Mouse (Mus musculus): ENCODE results near the gene Dync1i1. TPM values are rescaled to one million over a fixed set of nuclear protein-coding genes. Genes with fewer than 3 reads are reported as not detected.

Gene Dync1i1
- polyA plus RNA-seq, 1 experiment = 1.4 TPM

DNA sequence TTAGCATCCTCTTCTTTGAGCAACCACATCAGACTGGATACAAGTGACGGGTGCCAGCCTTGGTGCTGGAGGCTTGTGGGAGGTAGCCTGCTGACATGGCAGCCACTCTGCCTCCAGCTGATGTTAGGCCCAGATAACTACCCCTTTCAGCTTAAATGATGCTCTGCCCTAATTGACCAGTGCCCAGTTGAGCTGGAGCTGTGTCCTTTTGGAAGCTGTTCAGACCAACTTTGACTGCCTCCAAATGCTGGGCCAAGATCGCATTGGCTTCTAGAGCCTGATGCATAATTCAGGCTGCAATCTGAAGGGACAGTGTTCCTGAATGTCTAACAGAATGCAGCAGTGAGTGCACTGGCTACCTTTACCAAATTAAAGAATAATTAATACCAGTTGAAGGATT, 107.4 kb downstream of the Dync1i1 start:
- no peak overlapping the region for H3K27ac ChIP-seq (ENCODE audit: insufficient read depth, low read length)

DNA sequence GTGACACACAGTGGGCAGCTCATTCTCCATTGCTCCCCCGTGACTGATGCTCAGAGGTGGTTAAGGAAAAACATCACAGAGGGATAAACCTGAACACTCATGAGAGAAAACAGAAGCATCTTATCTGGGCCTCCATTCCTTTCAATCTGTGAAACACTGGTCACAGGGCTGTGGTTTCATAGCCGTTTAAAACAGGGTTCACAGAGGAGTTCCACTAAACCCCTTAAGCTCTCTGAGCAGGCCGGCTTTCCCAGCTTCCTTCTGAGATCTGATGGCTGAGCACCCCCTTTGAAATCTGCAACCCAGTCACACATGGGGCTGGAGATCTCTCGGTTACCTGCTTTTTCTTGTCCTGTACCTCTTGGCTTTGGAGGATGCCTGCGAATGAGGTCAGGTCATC, 117.0 kb downstream of the Dync1i1 start:
- Histone ChIP-seq H3K4me3 (ENCODE audit: insufficient read depth, low read length) (no peak overlapping the region), H3K27ac (ENCODE audit: insufficient read depth, low read length) (no peak overlapping the region), H3K4me1 (ENCODE audit: control insufficient read depth, insufficient read depth, low read length) (no peaks in the 10 kb centered on the region)
- TF ChIP-seq POLR2A (IDR thresholded peaks at IDR 0.05; ENCODE audit: low read depth, low read length) (no peak), CTCF (IDR thresholded peaks at IDR 0.05; ENCODE audit: borderline replicate concordance, insufficient read depth, low read length) (no peak)

More for the DNA sequence above, 107.4 kb downstream of the Dync1i1 start:
- Histone ChIP-seq H3K4me1 (ENCODE audit: control insufficient read depth, insufficient read depth, low read length) (peaks cover 6% of the 10 kb centered on the region; the same call in 1 of the 2 replicates), H3K4me3 (ENCODE audit: insufficient read depth, low read length) (no peak overlapping the region)
- TF ChIP-seq CTCF (IDR thresholded peaks at IDR 0.05; ENCODE audit: borderline replicate concordance, insufficient read depth, low read length) (no peak), POLR2A (IDR thresholded peaks at IDR 0.05; ENCODE audit: low read depth, low read length) (no peak)

DNA sequence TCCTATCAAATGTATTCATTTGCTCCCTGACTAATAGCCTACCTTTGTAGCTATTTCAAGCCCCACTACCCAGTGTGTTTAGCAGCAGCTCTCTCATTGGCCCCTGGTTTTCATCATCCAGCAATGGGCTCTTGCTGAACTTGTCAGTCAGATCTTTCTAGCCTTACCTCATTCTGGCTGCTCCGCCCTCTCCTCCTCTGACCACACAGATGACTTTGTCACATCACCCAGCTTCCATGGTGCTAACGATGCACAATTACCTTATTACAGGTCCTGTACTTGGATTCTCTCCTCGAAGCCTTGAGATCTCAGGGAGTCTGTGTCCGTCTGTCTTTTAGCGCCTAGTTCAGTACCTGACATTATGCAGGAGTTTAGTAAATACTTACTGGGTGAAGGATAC, 120.7 kb downstream of the Dync1i1 start:
- H3K27ac ChIP-seq (ENCODE audit: insufficient read depth, low read length) = no peak overlapping the region
- TF ChIP-seq POLR2A (IDR thresholded peaks at IDR 0.05; ENCODE audit: low read depth, low read length) (no peak), CTCF (IDR thresholded peaks at IDR 0.05; ENCODE audit: borderline replicate concordance, insufficient read depth, low read length) (no peak)
- H3K4me3 ChIP-seq (ENCODE audit: insufficient read depth, low read length) = no peak overlapping the region
- H3K4me1 ChIP-seq (ENCODE audit: control insufficient read depth, insufficient read depth, low read length) = no peaks in the 10 kb centered on the region

DNA sequence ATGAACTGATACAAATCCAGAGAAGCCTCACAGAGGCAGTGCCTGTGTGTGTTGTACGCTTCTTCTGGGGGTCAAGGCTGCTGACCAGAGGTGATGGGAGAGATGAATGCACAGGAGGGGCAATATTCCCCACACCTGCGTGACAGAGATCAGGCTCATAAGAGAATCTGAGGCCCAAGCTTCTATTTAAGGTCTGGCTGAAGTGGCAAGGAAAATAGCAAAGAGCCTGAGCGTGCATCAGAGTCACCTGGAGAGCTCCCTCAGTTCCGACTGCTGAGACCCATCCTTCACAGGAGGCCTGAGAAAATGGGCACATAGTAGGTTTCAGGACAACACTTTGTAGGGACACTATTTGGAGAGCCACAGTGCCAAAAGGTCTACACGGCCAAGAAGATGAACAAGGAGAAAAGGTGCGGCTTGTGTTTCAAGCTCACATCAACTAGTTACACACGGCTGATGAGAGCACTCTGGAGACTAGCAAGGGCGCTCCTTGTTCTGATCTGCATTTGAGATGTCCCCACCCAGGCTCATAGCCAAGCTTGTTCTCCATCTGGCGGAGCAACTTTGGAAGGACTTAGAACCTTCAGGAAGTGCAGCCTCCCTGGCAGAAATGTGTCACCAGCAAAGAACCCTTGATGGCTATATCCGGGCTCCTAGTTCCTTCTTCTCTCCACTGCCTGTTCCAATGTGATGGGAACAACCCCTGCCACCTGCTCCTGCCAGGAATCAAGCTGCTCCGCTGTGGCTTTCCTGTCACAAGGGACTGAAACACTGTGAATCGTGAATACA, 128.8 kb downstream of the Dync1i1 start:
- TF ChIP-seq CTCF (IDR thresholded peaks at IDR 0.05; ENCODE audit: borderline replicate concordance, insufficient read depth, low read length) = no peak

DNA sequence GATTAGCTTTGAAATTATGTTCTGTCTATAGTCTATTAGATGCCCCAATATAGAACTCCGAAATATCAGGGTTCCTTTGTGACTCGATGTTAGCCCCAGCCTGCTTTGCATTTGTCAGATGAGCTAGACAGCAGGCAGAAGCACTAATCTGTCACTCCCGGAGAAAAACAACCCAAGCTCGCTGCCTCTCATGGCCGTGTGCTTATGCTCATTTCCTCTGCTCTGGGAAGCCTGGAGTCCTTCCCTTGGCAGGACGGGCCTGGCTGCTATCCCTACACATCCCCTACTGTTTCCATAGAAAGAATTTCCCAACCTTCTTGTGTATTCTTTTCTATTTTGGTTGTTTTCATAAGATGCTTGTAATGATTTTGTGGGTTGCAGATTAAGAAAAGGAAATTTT, 130.1 kb downstream of the Dync1i1 start:
- Histone ChIP-seq H3K4me1 (ENCODE audit: control insufficient read depth, insufficient read depth, low read length) (peaks cover 2% of the 10 kb centered on the region; the same call in 1 of the 2 replicates), H3K4me3 (ENCODE audit: insufficient read depth, low read length) (no peak overlapping the region), H3K27ac (ENCODE audit: insufficient read depth, low read length) (no peak overlapping the region)
- no peak for TF ChIP-seq CTCF (IDR thresholded peaks at IDR 0.05; ENCODE audit: borderline replicate concordance, insufficient read depth, low read length)
- TF ChIP-seq POLR2A (IDR thresholded peaks at IDR 0.05; ENCODE audit: low read depth, low read length) = no peak

More for the DNA sequence above, 128.8 kb downstream of the Dync1i1 start:
- Histone ChIP-seq H3K4me3 (ENCODE audit: insufficient read depth, low read length) (no peak overlapping the region), H3K27ac (ENCODE audit: insufficient read depth, low read length) (no peak overlapping the region), H3K4me1 (ENCODE audit: control insufficient read depth, insufficient read depth, low read length) (peaks cover 2% of the 10 kb centered on the region; the same call in 1 of the 2 replicates)

DNA sequence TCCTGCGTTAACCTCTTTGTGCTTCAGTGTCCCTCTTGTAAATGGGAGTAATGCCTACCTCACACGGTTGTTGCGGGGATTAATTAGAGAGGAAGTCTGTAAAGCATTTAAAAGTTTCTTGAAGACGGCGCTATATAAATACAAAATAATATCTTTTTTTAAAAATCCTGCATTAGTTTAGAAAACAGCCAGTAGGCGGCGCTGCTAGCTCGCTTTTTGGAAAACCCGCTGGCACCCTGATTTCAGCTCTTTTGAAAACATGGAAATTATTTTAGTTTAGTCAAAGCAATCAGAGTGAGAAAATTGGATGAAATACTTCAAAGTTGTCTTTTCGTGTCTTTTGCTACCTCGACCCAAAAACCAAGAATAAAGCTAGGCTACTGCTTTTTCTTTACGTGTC, 132.9 kb downstream of the Dync1i1 start:
- 0 out of 2 replicates have a peak, but pooled peaks have one; percentile 12 for TF ChIP-seq CTCF (IDR thresholded peaks at IDR 0.05; ENCODE audit: borderline replicate concordance, insufficient read depth, low read length)
- no peak for TF ChIP-seq POLR2A (IDR thresholded peaks at IDR 0.05; ENCODE audit: low read depth, low read length)
- H3K4me1 ChIP-seq (ENCODE audit: control insufficient read depth, insufficient read depth, low read length) = peaks cover 2% of the 10 kb centered on the region; the same call in 1 of the 2 replicates
- H3K27ac ChIP-seq (ENCODE audit: insufficient read depth, low read length) = no peak overlapping the region
- no peak overlapping the region for H3K4me3 ChIP-seq (ENCODE audit: insufficient read depth, low read length)

DNA sequence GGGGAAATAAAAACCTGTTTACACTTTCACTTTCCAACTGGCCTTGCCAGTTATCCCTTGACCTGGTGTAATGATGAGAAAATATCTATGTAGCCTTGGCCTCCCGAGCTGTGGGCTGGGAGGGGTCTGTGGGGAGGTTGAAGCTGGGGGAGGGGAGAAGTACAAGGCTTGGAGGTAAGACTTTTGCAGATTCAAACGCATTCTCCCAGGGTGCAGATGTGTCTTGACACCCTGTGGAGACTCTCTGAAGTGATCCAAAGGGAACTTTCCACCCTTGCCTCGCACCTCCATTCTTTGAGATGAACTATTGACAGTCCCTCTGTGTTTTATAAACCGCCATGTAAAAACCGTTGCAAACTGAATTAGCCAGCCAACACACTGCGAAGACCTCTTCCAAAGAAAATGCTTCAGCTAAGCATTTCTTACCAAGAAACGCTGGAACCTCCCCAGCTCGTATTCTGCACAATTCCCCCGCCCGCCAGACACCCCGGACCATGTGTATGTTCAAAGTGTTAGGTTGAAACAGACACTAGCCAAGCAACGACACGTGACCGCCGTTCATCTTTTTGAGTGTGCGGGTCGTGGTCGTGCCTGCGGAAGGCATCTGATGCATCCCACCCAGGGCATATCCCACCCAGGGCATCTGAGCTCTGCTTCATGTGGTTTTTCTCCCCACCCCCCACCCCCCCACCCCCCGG, 133.6 kb downstream of the Dync1i1 start:
- no peak for TF ChIP-seq CTCF (IDR thresholded peaks at IDR 0.05; ENCODE audit: borderline replicate concordance, insufficient read depth, low read length)
- TF ChIP-seq POLR2A (IDR thresholded peaks at IDR 0.05; ENCODE audit: low read depth, low read length) = no peak
- H3K27ac ChIP-seq (ENCODE audit: insufficient read depth, low read length) = no peak overlapping the region
- H3K4me3 ChIP-seq (ENCODE audit: insufficient read depth, low read length) = no peak overlapping the region
- peaks cover 2% of the 10 kb centered on the region; the same call in 1 of the 2 replicates for H3K4me1 ChIP-seq (ENCODE audit: control insufficient read depth, insufficient read depth, low read length)

DNA sequence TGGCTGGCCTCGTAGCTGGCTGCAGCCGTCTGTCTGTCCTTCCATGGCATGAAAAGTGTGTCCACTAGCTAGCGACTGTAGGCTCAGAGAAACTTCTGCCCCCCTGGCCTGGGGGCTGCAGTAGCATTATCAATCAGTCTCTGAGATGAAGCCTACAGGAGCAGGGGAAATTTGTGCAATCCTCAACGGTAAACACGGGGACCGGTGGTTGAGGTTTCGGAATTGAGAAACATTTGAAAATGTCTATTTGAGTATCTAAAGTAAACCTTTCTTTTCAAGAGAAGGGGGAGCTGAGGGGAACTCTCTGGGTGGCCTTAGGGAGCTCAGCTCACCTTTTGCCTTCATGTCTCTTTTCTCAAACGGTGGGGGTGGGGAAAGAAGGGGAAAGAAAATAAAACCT, 134.2 kb downstream of the Dync1i1 start:
- TF ChIP-seq POLR2A (IDR thresholded peaks at IDR 0.05; ENCODE audit: low read depth, low read length) = no peak
- TF ChIP-seq CTCF (IDR thresholded peaks at IDR 0.05; ENCODE audit: borderline replicate concordance, insufficient read depth, low read length) = no peak
- Histone ChIP-seq H3K4me3 (ENCODE audit: insufficient read depth, low read length) (no peak overlapping the region), H3K27ac (ENCODE audit: insufficient read depth, low read length) (no peak overlapping the region), H3K4me1 (ENCODE audit: control insufficient read depth, insufficient read depth, low read length) (peaks cover 2% of the 10 kb centered on the region; the same call in 1 of the 2 replicates)

DNA sequence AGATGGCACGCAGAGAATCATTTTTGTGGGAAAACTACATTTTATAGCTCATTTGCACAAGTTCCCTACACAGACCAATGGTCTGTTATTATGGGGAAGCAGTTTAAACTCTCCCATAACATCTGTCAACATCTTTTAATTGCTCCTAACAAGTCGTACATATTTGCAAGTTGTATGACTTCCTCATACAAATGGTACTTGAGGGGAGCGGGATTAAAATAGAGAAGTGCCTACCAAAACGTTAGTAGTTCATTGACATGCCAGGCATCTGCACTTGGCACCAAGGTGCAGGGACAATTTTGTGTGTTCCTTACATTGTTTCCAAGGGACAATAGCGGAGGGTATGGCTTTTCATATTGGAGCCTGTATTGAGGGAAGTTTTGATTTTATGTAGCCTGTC, 140.7 kb downstream of the Dync1i1 start:
- no peak overlapping the region for H3K27ac ChIP-seq (ENCODE audit: insufficient read depth, low read length)
- no peak overlapping the region for H3K4me3 ChIP-seq (ENCODE audit: insufficient read depth, low read length)
- no peaks in the 10 kb centered on the region for H3K4me1 ChIP-seq (ENCODE audit: control insufficient read depth, insufficient read depth, low read length)
- no peak for TF ChIP-seq CTCF (IDR thresholded peaks at IDR 0.05; ENCODE audit: borderline replicate concordance, insufficient read depth, low read length)
- no peak for TF ChIP-seq POLR2A (IDR thresholded peaks at IDR 0.05; ENCODE audit: low read depth, low read length)

DNA sequence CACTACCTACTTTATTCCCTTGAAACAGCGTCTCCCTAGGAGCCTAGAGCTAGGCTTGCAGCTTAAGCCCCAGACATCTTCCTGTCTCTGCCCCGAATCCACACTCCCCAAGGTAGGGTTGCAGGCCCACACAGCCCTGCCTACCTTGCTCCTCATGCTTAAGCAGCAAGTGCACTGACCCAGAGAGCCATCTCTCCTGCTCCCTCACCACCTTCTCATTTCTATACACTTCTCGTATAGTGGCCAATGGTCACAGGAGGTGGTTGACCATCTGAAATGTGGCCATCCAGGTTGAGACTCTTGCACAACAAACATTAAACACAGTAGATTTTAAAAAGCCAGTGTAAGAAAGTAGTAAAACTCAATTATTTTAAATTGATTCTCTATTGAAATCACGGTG, 141.8 kb downstream of the Dync1i1 start:
- H3K4me3 ChIP-seq (ENCODE audit: insufficient read depth, low read length) = no peak overlapping the region
- no peak for TF ChIP-seq POLR2A (IDR thresholded peaks at IDR 0.05; ENCODE audit: low read depth, low read length)
- TF ChIP-seq CTCF (IDR thresholded peaks at IDR 0.05; ENCODE audit: borderline replicate concordance, insufficient read depth, low read length) = no peak

More for the DNA sequence above, 141.8 kb downstream of the Dync1i1 start:
- Histone ChIP-seq H3K4me1 (ENCODE audit: control insufficient read depth, insufficient read depth, low read length) (no peaks in the 10 kb centered on the region), H3K27ac (ENCODE audit: insufficient read depth, low read length) (no peak overlapping the region)
